ENCODE assay signal across 9 mouse cellular contexts in genomic region chr1:125910871-125911265, GRCm38 (mm10). TPM values are rescaled to one million over a fixed set of nuclear protein-coding genes. Genes with fewer than 3 reads are reported as not detected.
DNase-seq lines count a peak whose midpoint lies in the region; ATAC-seq and TF ChIP-seq lines count a peak whose summit lies in the region.
"Had no signal": no experiment of that assay in that cellular context is flagged by ENCODE, and none has a peak within 500 bp of the region (broad histone marks: within the 10 kb centered on the region; RNA-seq: fewer than 3 reads in every experiment).

No protein-coding gene starts in this region.

- TF ChIP-seq POLR2A in brain, embryonic 14.5 days (IDR thresholded peaks at IDR 0.05; ENCODE audit: borderline replicate concordance, extremely low read depth, insufficient read depth, insufficient read length, poor library complexity, severe bottlenecking): no peak

- H3K27ac ChIP-seq in heart, embryonic 12.5 days (ENCODE audit: poor library complexity, severe bottlenecking): no peak overlapping the region
- no peak overlapping the region for H3K27ac ChIP-seq in hindbrain, embryonic 11.5 days (ENCODE audit: low read depth, low read length)
- no peak overlapping the region for H3K27ac ChIP-seq in midbrain, embryonic 10.5 days (replicated peaks)

- no peaks in the 10 kb centered on the region for H3K9me3 ChIP-seq in heart, embryonic 12.5 days (replicated peaks)
- no peaks in the 10 kb centered on the region for H3K9me3 ChIP-seq in hindbrain, embryonic 11.5 days (ENCODE audit: control insufficient read depth, low read length)
- H3K9me3 ChIP-seq in midbrain, embryonic 10.5 days (replicated peaks): no peaks in the 10 kb centered on the region

- DNase-seq in heart, postnatal 25 days (ENCODE audit: low spot score): no peak
- DNase-seq in brain, embryonic 14.5 days (ENCODE audit: low read depth): peak; percentile 76
- DNase-seq in hindbrain, embryonic 11.5 days (ENCODE audit: low spot score): no peak
- peak; percentile 31 for DNase-seq in midbrain, embryonic 10.5 days (ENCODE audit: low spot score)
- no peak for DNase-seq in ovary, postnatal 10 days (ENCODE audit: low spot score)
- DNase-seq in kidney, adult 8-10 months: no peak

- peaks cover 38% of the 10 kb centered on the region for H3K27me3 ChIP-seq in heart, embryonic 12.5 days (replicated peaks)
- peaks cover 18% of the 10 kb centered on the region for H3K27me3 ChIP-seq in hindbrain, embryonic 11.5 days (ENCODE audit: control insufficient read depth, insufficient read depth, low read length)
- peaks cover 78% of the 10 kb centered on the region for H3K27me3 ChIP-seq in midbrain, embryonic 10.5 days (ENCODE audit: low read depth, poor library complexity, severe bottlenecking)

- peaks cover 23% of the 10 kb centered on the region for H3K4me1 ChIP-seq in heart, embryonic 12.5 days (replicated peaks)
- H3K4me1 ChIP-seq in hindbrain, embryonic 11.5 days (replicated peaks; ENCODE audit: control insufficient read depth, insufficient read depth, low read length): peaks cover 12% of the 10 kb centered on the region
- peaks cover 32% of the 10 kb centered on the region for H3K4me1 ChIP-seq in midbrain, embryonic 10.5 days

- WGBS in heart, embryonic 12.5 days: 6% methylated on average over 9 of the region's 9 CpGs
- 4% methylated on average over 9 of the region's 9 CpGs for WGBS in hindbrain, embryonic 11.5 days
- WGBS in midbrain, embryonic 10.5 days: 3% methylated on average over 9 of the region's 9 CpGs

- peak overlapping the region; percentile 54 for H3K4me3 ChIP-seq in heart, embryonic 12.5 days
- peak overlapping the region; percentile 47 for H3K4me3 ChIP-seq in hindbrain, embryonic 11.5 days (ENCODE audit: low read depth, low read length)
- peak overlapping the region; percentile 71 for H3K4me3 ChIP-seq in midbrain, embryonic 10.5 days

- no peak for TF ChIP-seq CTCF in brain, embryonic 14.5 days (IDR thresholded peaks at IDR 0.05; ENCODE audit: borderline replicate concordance, extremely low read depth, insufficient read depth, insufficient read length)

- no peaks in the 10 kb centered on the region for H3K36me3 ChIP-seq in heart, embryonic 12.5 days
- H3K36me3 ChIP-seq in hindbrain, embryonic 11.5 days (ENCODE audit: control insufficient read depth, insufficient read depth, low read length): no peaks in the 10 kb centered on the region
- H3K36me3 ChIP-seq in midbrain, embryonic 10.5 days: no peaks in the 10 kb centered on the region

- no peak for ATAC-seq in heart, embryonic 12.5 days (ENCODE audit: insufficient number of reproducible peaks, low FRiP score)
- ATAC-seq in hindbrain, embryonic 11.5 days (ENCODE audit: low FRiP score): peak; percentile 74
- ATAC-seq in megakaryocyte-erythroid progenitor cell, adult 5-6 weeks (replicated peaks; ENCODE audit: low FRiP score, low TSS enrichment, poor library complexity, severe bottlenecking): no peak

- H3K9ac ChIP-seq in heart, embryonic 12.5 days: no peak overlapping the region
- peak overlapping the region; percentile 44; the same call in 1 of the 2 replicates for H3K9ac ChIP-seq in hindbrain, embryonic 11.5 days (ENCODE audit: low read depth, low read length)

- H3K4me2 ChIP-seq in heart, embryonic 12.5 days: peak overlapping the region; percentile 83
- peak overlapping the region; percentile 75 for H3K4me2 ChIP-seq in hindbrain, embryonic 11.5 days (replicated peaks; ENCODE audit: low read depth, low read length)

- intact Hi-C loops in heart, postnatal 25 days (cut with DNase I): loop anchor here (10.0 kb wide), 1 partner anchor 494 kb away; no protein-coding TSS in a partner anchor

RNA-seq across cellular contexts. Expression of gene Lypd1, which starts 2.0 kb away (rescaled TPM):
- 0.59 and 1.8 TPM in 2 replicates for polyA plus RNA-seq in heart, embryonic 12.5 days (2016; fragmentation: Nextera tagmentation; extraction: Ambion mirVana)
- under 1 TPM; 0.34 to 0.68 TPM for total RNA-seq in heart, postnatal 25 days (2021)
- polyA plus RNA-seq in brain, embryonic 14.5 days (2012; rRNA removed): 61.6 and 92.8 TPM in 2 replicates
- 10.6 and 10.9 TPM in 2 replicates for polyA plus RNA-seq in hindbrain, embryonic 11.5 days (2014; fragmentation: Nextera tagmentation; extraction: Ambion mirVana)
- polyA plus RNA-seq in midbrain, embryonic 10.5 days (2016; fragmentation: Nextera tagmentation; extraction: Ambion mirVana): 3.3 and 5.2 TPM in 2 replicates
- total RNA-seq in megakaryocyte-erythroid progenitor cell, adult 5-6 weeks (2014; fragmentation: Nextera tagmentation): not detected in 2 replicates
- total RNA-seq in megakaryocyte-erythroid progenitor cell, adult 5-6 weeks (2017): not detected in 2 replicates
- total RNA-seq: gastrocnemius, adult 18-20 months had no signal

Comparison
In these comparisons a context has a peak if more than half of its experiments do, and no peak if none do; other contexts are left out.
1. DNase-seq: peak in brain, embryonic 14.5 days (single experiment) and midbrain, embryonic 10.5 days (single experiment); none in heart, postnatal 25 days (single experiment), hindbrain, embryonic 11.5 days (single experiment), ovary, postnatal 10 days (single experiment) and kidney, adult 8-10 months (0 of 2).
2. Peak in every context shown above with its lines, with median percentiles within 50 percentile points of each other: H3K4me3 ChIP-seq.